Comparison of ENCODE assay signal across 8 mouse cellular contexts in the genomic region with DNA sequence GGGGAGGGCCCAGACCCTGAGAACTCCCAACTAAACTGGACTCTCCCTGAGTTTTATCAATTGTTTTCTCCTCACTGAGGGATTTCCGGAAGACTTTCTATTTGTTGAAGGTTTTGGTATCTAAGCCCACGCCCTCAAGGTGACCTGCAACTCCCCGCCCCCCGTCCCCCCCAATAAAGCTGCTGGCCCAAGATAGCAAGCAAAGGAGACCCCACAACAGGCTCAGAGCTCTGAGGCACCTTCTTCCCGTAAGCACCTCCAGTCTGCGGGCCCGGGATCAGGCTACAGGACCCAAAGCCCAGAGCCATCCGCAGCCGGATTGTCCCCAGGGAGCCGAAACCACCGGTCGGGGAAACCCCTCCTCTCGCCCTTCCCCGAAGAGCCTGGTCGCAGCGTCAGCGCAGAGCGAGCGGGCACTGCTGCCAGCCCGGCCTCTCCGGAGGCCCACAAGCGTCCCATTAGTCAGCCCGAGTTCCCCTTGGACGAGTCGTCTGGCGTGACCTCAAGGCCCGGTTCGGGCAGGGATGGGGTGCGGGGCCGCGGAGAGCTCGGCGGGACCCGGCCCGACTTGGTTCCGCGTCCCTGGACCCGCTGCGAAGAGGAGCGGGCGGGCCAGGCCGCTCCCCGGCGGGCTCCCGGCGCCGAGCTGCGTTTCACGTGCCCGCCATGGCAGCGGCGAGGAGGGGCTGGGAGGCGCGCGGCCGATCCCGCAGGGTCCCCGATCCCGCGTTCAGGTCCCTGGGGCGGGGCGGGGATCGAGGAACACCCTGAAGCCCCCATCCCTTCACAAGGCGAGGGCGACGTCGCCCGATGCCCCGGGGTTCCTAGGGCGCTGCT.
DNase-seq lines count a peak whose midpoint lies in the region; ATAC-seq lines count a peak whose summit lies in the region.

No protein-coding gene starts in this region.

- peak; percentile 34 to 56 for DNase-seq in layer of hippocampus, postnatal 10 days (ENCODE audit: low spot score in 2 of 2)
- no peak for DNase-seq in layer of hippocampus, adult 9-10 months (ENCODE audit: low spot score)
- peak; percentile 72 for DNase-seq in Muller cell, postnatal 12 days (ENCODE audit: inconsistent ontology term)
- peak; percentile 54 for DNase-seq in heart, postnatal 4 days
- no peak for DNase-seq in ovary, adult 18-20 months (ENCODE audit: low spot score)

- H3K36me3 ChIP-seq in embryonic facial prominence, embryonic 13.5 days, result no peaks in the 10 kb centered on the region
- no peaks in the 10 kb centered on the region for H3K36me3 ChIP-seq in limb, embryonic 13.5 days
- H3K36me3 ChIP-seq in midbrain, embryonic 16.5 days (ENCODE audit: control insufficient read depth, insufficient read depth, low read length), result no peaks in the 10 kb centered on the region

- H3K9ac ChIP-seq in embryonic facial prominence, embryonic 13.5 days, result peak overlapping the region; percentile 73
- peak overlapping the region; percentile 72 for H3K9ac ChIP-seq in limb, embryonic 13.5 days
- peak overlapping the region; percentile 73 for H3K9ac ChIP-seq in midbrain, embryonic 16.5 days (ENCODE audit: low read depth, low read length)

- H3K27ac ChIP-seq in embryonic facial prominence, embryonic 13.5 days, result no peak overlapping the region
- H3K27ac ChIP-seq in limb, embryonic 13.5 days, result no peak overlapping the region
- H3K27ac ChIP-seq in midbrain, embryonic 16.5 days (ENCODE audit: low read length), result peak overlapping the region; percentile 91

- peaks cover 98% of the 10 kb centered on the region for H3K27me3 ChIP-seq in embryonic facial prominence, embryonic 13.5 days
- peaks cover 97% of the 10 kb centered on the region for H3K27me3 ChIP-seq in limb, embryonic 13.5 days
- peaks cover 20% of the 10 kb centered on the region for H3K27me3 ChIP-seq in midbrain, embryonic 16.5 days (ENCODE audit: control insufficient read depth, insufficient read depth, low read depth, low read length)

- no peak for ATAC-seq in embryonic facial prominence, embryonic 13.5 days (ENCODE audit: insufficient number of reproducible peaks, insufficient read depth, low FRiP score, low TSS enrichment, low read depth)
- ATAC-seq in limb, embryonic 13.5 days (ENCODE audit: low FRiP score, low read depth), result no peak
- no peak for ATAC-seq in midbrain, embryonic 16.5 days

- H3K4me2 ChIP-seq in embryonic facial prominence, embryonic 13.5 days, result peak overlapping the region; percentile 85
- H3K4me2 ChIP-seq in limb, embryonic 13.5 days (replicated peaks), result peak overlapping the region; percentile 85
- peak overlapping the region; percentile 88 for H3K4me2 ChIP-seq in midbrain, embryonic 16.5 days (ENCODE audit: low read length)

- 3% methylated on average over 67 of the region's 70 CpGs for WGBS in embryonic facial prominence, embryonic 13.5 days
- 2% methylated on average over 52 of the region's 70 CpGs for whole genome bisulfite sequencing in limb, embryonic 13.5 days
- WGBS in midbrain, embryonic 16.5 days, result under 1% methylated on average over 39 of the region's 70 CpGs

- no peaks in the 10 kb centered on the region for H3K9me3 ChIP-seq in embryonic facial prominence, embryonic 13.5 days
- no peaks in the 10 kb centered on the region for H3K9me3 ChIP-seq in limb, embryonic 13.5 days
- no peaks in the 10 kb centered on the region for H3K9me3 ChIP-seq in midbrain, embryonic 16.5 days (replicated peaks; ENCODE audit: control insufficient read depth, low read length, poor library complexity, severe bottlenecking)

- H3K4me1 ChIP-seq in embryonic facial prominence, embryonic 13.5 days, result peaks cover 39% of the 10 kb centered on the region
- peaks cover 67% of the 10 kb centered on the region for H3K4me1 ChIP-seq in limb, embryonic 13.5 days
- H3K4me1 ChIP-seq in midbrain, embryonic 16.5 days (ENCODE audit: control insufficient read depth, insufficient read depth, low read length), result peaks cover 15% of the 10 kb centered on the region

- H3K4me3 ChIP-seq in embryonic facial prominence, embryonic 13.5 days, result peak overlapping the region; percentile 50
- H3K4me3 ChIP-seq in limb, embryonic 13.5 days, result peak overlapping the region; percentile 55
- peak overlapping the region; percentile 49 for H3K4me3 ChIP-seq in midbrain, embryonic 16.5 days (ENCODE audit: low read depth, low read length)

Comparison
In these comparisons a context has a peak if more than half of its experiments do, and no peak if none do; other contexts are left out.
1. DNase-seq: peak in layer of hippocampus, postnatal 10 days (2 of 2), Muller cell, postnatal 12 days (single experiment) and heart, postnatal 4 days (single experiment); none in layer of hippocampus, adult 9-10 months (single experiment) and ovary, adult 18-20 months (single experiment).
2. Peak in every context shown above with its lines, with median percentiles within 50 percentile points of each other: H3K4me2 ChIP-seq, H3K4me3 ChIP-seq and H3K9ac ChIP-seq.